Mouse (Mus musculus) cerebellum, adult 2 months (tissue): ENCODE measurements at regions not wholly inside any gene's neighbourhood (a gene's known extent, or its start where the extent isn't known, plus 50 kb on each side); places are given as distances from the start of the nearest gene placed in this dataset.

Source experiments
- CTCF ChIP-seq: fragments of 200-500 bp; IDR thresholded peaks from 2 replicates; pipeline ENCODE4 v1.5.1; 2011; ENCODE audit warnings: low read depth, mild to moderate bottlenecking, control low read depth, low read length, moderate library complexity, borderline replicate concordance; ENCODE audit not compliant: insufficient read depth
- POLR2A ChIP-seq: fragments of 200-500 bp; IDR thresholded peaks from 2 replicates; pipeline ENCODE4 v1.6.1; 2011; ENCODE audit warnings: low read length, control low read depth, borderline replicate concordance; ENCODE audit not compliant: insufficient read depth

- TF ChIP-seq POLR2A (no peak), CTCF (0 out of 2 replicates have a peak, but pooled peaks have one; percentile 22)
Observed at GRCm38 (mm10) chr3:56753654-56754053, 548.1 kb downstream of the Tm4sf1 start.
